Mouse (Mus musculus) embryo, embryonic 10.5 days (tissue): ENCODE measurements around the gene Matk.

Experiments used
- DNase-seq: peaks from one replicate; pipeline ENCODE4 v3.0.0-alpha.2; 2015; ENCODE audit warnings: low spot score

The Matk gene

GRCm38 (mm10) chr10:81303761-81304160 lies 51.0 kb downstream of the Matk start:
- DNase-seq = no peak

- DNase-seq = peak; percentile 74
Measured at GRCm38 (mm10) chr10:81304597-81305238, 52.0 kb downstream of the Matk start.

GRCm38 (mm10) chr10:81305663-81306062 lies 52.9 kb downstream of the Matk start:
- DNase-seq = no peak

- no peak for DNase-seq
Measured at GRCm38 (mm10) chr10:81306173-81306668, 53.5 kb downstream of the Matk start.

- DNase-seq = no peak
Measured at GRCm38 (mm10) chr10:81306837-81307682, 54.3 kb downstream of the Matk start.

GRCm38 (mm10) chr10:81309571-81309970 lies 56.8 kb downstream of the Matk start:
- DNase-seq = no peak
